Mouse (Mus musculus) CH12.LX (cell line): Measurements from ENCODE around the gene Gm6993. TPM values are rescaled to one million over a fixed set of nuclear protein-coding genes. Genes with fewer than 3 reads are reported as not detected.

Experiments used
- DNase-seq: peaks from one replicate; pipeline ENCODE4 v3.0.0-alpha.2; 2013; ENCODE audit errors: extremely low read depth
- H3K27ac ChIP-seq: 2 replicates; pipeline ENCODE4 v1.5.1; 2012; ENCODE audit warnings: low read depth, mild to moderate bottlenecking, control low read depth, moderate library complexity; ENCODE audit not compliant: insufficient read depth
- H3K27me3 ChIP-seq: replicated peaks from 2 replicates; pipeline ENCODE3; 2012; ENCODE audit warnings: inconsistent platforms
- H3K36me3 ChIP-seq, 2 experiments: replicated peaks in 1 of 2; 2 replicates each; pipeline versions ENCODE3 to v1.6.1; 2012; ENCODE audit warnings: inconsistent platforms in 1 of 2, low read length in 1 of 2, mild to moderate bottlenecking in 1 of 2, mixed read lengths in 1 of 2, moderate library complexity in 1 of 2; ENCODE audit not compliant: control insufficient read depth in 1 of 2, insufficient read depth in 1 of 2
- H3K4me1 ChIP-seq, 2 experiments: 2 replicates each; pipeline ENCODE4 v1.6.1; 2012; ENCODE audit warnings: inconsistent platforms in 1 of 2, moderate library complexity in 1 of 2; ENCODE audit not compliant: insufficient read depth in 2 of 2, control insufficient read depth in 1 of 2
- H3K4me2 ChIP-seq: 2 replicates; pipeline ENCODE4 v1.6.1; 2012; ENCODE audit warnings: low read depth, mild to moderate bottlenecking, control low read depth; ENCODE audit not compliant: poor library complexity, insufficient read depth, severe bottlenecking
- H3K4me3 ChIP-seq, 3 experiments: fragments of 150-350 bp in 1 of 3; sonication (generic) in 1 of 3; replicated peaks in 1 of 3; 2 replicates each; pipeline versions ENCODE3 to v1.5.1; 2011 to 2012; ENCODE audit warnings: low read depth in 2 of 3, low read length in 2 of 3, mild to moderate bottlenecking in 2 of 3, moderate library complexity in 2 of 3, control low read depth in 1 of 3, improper control_type of control experiment in 1 of 3, inconsistent platforms in 1 of 3, mixed read lengths in 1 of 3; ENCODE audit not compliant: poor library complexity in 1 of 3
- H3K79me2 ChIP-seq: replicated peaks from 2 replicates; pipeline ENCODE4 v1.6.1; 2012; ENCODE audit warnings: mild to moderate bottlenecking, moderate library complexity; ENCODE audit not compliant: control insufficient read depth, poor library complexity, insufficient read depth, severe bottlenecking; ENCODE audit errors: extremely low read depth
- H3K9ac ChIP-seq: 2 replicates; pipeline ENCODE4 v1.6.1; 2012; ENCODE audit warnings: low read depth, mild to moderate bottlenecking, control low read depth, moderate library complexity; ENCODE audit not compliant: insufficient read depth
- H3K9me3 ChIP-seq: replicated peaks from 2 replicates; pipeline ENCODE3; 2012; ENCODE audit warnings: low read length, inconsistent platforms, mixed read lengths
- BHLHE40 ChIP-seq: IDR thresholded peaks from 2 replicates; pipeline ENCODE4 v1.6.1; 2011; ENCODE audit warnings: mild to moderate bottlenecking, low read depth, low read length, improper control_type of control experiment
- CHD1 ChIP-seq: IDR thresholded peaks from 2 replicates; pipeline ENCODE4 v1.6.1; 2012; ENCODE audit warnings: low read depth, low read length, improper control_type of control experiment, inconsistent platforms
- CHD2 ChIP-seq: IDR thresholded peaks from 2 replicates; pipeline ENCODE4 v1.6.1; 2011; ENCODE audit warnings: low read length, improper control_type of control experiment
- CTCF ChIP-seq, 2 experiments: IDR thresholded peaks in 1 of 2; conservative IDR thresholded peaks in 1 of 2; 2 replicates each; pipeline ENCODE4 v1.5.1; 2011 to 2012; ENCODE audit warnings: low read depth in 2 of 2, low read length in 2 of 2, improper control_type of control experiment in 1 of 2, inconsistent platforms in 1 of 2, mild to moderate bottlenecking in 1 of 2, moderate library complexity in 1 of 2
- E2F4 ChIP-seq: IDR thresholded peaks from 2 replicates; pipeline ENCODE4 v1.6.1; 2011; ENCODE audit warnings: low read depth, low read length, improper control_type of control experiment; ENCODE audit not compliant: insufficient replicate concordance
- ELF1 ChIP-seq: IDR thresholded peaks from 2 replicates; pipeline ENCODE4 v1.6.1; 2014; ENCODE audit warnings: low read depth, mild to moderate bottlenecking, inconsistent platforms, low read length, improper control_type of control experiment
- GABPA ChIP-seq: IDR thresholded peaks from 2 replicates; pipeline ENCODE4 v1.6.1; 2012; ENCODE audit warnings: low read depth, low read length, improper control_type of control experiment, inconsistent platforms; ENCODE audit not compliant: insufficient replicate concordance
- HCFC1 ChIP-seq: IDR thresholded peaks from 2 replicates; pipeline ENCODE4 v1.6.1; 2012; ENCODE audit warnings: low read depth, mild to moderate bottlenecking, inconsistent platforms, low read length, improper control_type of control experiment
- KAT2A ChIP-seq: IDR thresholded peaks from 2 replicates; pipeline ENCODE4 v1.6.1; 2012; ENCODE audit warnings: low read length, improper control_type of control experiment, inconsistent platforms; ENCODE audit not compliant: insufficient replicate concordance
- MAFK ChIP-seq: IDR thresholded peaks from 2 replicates; pipeline ENCODE4 v1.6.1; 2011; ENCODE audit warnings: low read length, improper control_type of control experiment; ENCODE audit not compliant: insufficient replicate concordance
- MAX ChIP-seq: IDR thresholded peaks from 2 replicates; pipeline ENCODE4 v1.6.1; 2011; ENCODE audit warnings: low read length, improper control_type of control experiment
- MAZ ChIP-seq: IDR thresholded peaks from 2 replicates; pipeline ENCODE4 v1.6.1; 2012; ENCODE audit warnings: low read depth, mild to moderate bottlenecking, inconsistent platforms, low read length, improper control_type of control experiment, moderate library complexity
- MEF2A ChIP-seq: IDR thresholded peaks from 2 replicates; pipeline ENCODE4 v1.6.1; 2014; ENCODE audit warnings: low read depth, mild to moderate bottlenecking, inconsistent platforms, low read length, improper control_type of control experiment, borderline replicate concordance
- MYC ChIP-seq: IDR thresholded peaks from 2 replicates; pipeline ENCODE4 v1.6.1; 2011; ENCODE audit warnings: low read depth, mild to moderate bottlenecking, improper control_type of control experiment, low read length
- NRF1 ChIP-seq: IDR thresholded peaks from 2 replicates; pipeline ENCODE4 v1.6.1; 2014; ENCODE audit warnings: low read depth, mild to moderate bottlenecking, inconsistent platforms, low read length, improper control_type of control experiment, moderate library complexity
- POLR2A ChIP-seq: IDR thresholded peaks from 2 replicates; pipeline ENCODE4 v1.6.1; 2011; ENCODE audit warnings: low read depth, mild to moderate bottlenecking, improper control_type of control experiment, low read length
- RAD21 ChIP-seq: IDR thresholded peaks from 2 replicates; pipeline ENCODE4 v1.6.1; 2011; ENCODE audit warnings: low read depth, mild to moderate bottlenecking, low read length, improper control_type of control experiment, moderate library complexity
- RCOR1 ChIP-seq: conservative IDR thresholded peaks from 2 replicates; pipeline ENCODE4 v1.6.1; 2012; ENCODE audit warnings: low read depth, mild to moderate bottlenecking, inconsistent platforms, low read length, improper control_type of control experiment
- SIN3A ChIP-seq: IDR thresholded peaks from 2 replicates; pipeline ENCODE4 v1.6.1; 2012; ENCODE audit warnings: low read length, improper control_type of control experiment, inconsistent platforms
- TBP ChIP-seq: conservative IDR thresholded peaks from 2 replicates; pipeline ENCODE4 v1.6.1; 2011; ENCODE audit warnings: low read depth, low read length, improper control_type of control experiment
- TCF12 ChIP-seq: IDR thresholded peaks from 2 replicates; pipeline ENCODE4 v1.6.1; 2014; ENCODE audit warnings: low read depth, mild to moderate bottlenecking, inconsistent platforms, low read length, improper control_type of control experiment
- UBTF ChIP-seq: IDR thresholded peaks from 2 replicates; pipeline ENCODE4 v1.6.1; 2012; ENCODE audit warnings: low read depth, mild to moderate bottlenecking, inconsistent platforms, low read length, improper control_type of control experiment, moderate library complexity
- ZC3H11A ChIP-seq: IDR thresholded peaks from 2 replicates; pipeline ENCODE4 v1.6.1; 2012; ENCODE audit warnings: low read depth, mild to moderate bottlenecking, inconsistent platforms, low read length, improper control_type of control experiment
- ZKSCAN1 ChIP-seq: IDR thresholded peaks from 2 replicates; pipeline ENCODE4 v1.6.1; 2012; ENCODE audit warnings: low read depth, inconsistent platforms, low read length, improper control_type of control experiment, borderline replicate concordance
- ZNF384 ChIP-seq: IDR thresholded peaks from 2 replicates; pipeline ENCODE4 v1.6.1; 2012; ENCODE audit warnings: low read depth, low read length, improper control_type of control experiment, inconsistent platforms
- dilution Hi-C: fragments of 300-500 bp; cut with MboI; formaldehyde crosslinking; loops from 2 replicates; pipeline ENCODE4 v1.14.3; 2020; ENCODE audit warnings: low sequenced_read_pairs; ENCODE audit not compliant: extremely low pct_unique_long_range_greater_than_20kb, extremely low pct_ligation_motif_present
- in situ Hi-C: fragments of 300-500 bp; cut with MboI; formaldehyde crosslinking; loops from 3 replicates; pipeline ENCODE4 v1.14.3; 2019; ENCODE audit warnings: low sequenced_read_pairs, low pct_ligation_motif_present, low pct_unique_long_range_greater_than_20kb, mixed read lengths
- polyA plus RNA-seq: library from polyadenylated mRNA; unstranded; fragments of >175 nt; gene quantifications from 2 replicates; pipeline ENCODE4 v1.2.1, GENCODE M21; 2012; ENCODE audit warnings: low read depth; ENCODE audit not compliant: insufficient read length
- total RNA-seq, 2 experiments: library from RNA; depleted of rRNA; stranded (reverse); fragments of 300-350 nt in 1 of 2; fragments of >200 nt in 1 of 2; gene quantifications; 2 replicates each; pipeline ENCODE4 v1.2.3; 2012 to 2014

Gm6993 gene
- total and polyA plus RNA-seq, 3 experiments: not detected

DNA sequence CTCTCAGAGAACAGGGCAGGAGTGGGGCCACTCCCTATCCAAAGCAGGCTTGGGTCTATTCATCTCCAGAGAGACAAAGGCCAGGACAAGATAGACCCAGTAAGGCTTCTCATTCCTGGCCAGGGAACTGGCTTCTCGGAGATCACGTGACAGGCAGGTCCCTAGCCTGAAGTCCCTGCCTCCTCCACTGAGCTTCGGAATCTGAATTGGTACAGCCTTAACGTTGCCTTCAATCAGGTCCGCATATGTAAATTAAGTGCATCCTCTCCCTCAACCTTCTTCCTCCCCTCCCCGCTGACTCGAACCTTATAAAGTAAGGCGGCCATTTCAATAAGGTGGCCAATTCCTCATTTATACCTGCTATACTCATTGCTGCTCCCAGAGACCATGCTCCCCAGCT, 15.1 kb upstream of the Gm6993 start:
- no peaks in the 10 kb centered on the region for H3K4me1 ChIP-seq
- no peaks in the 10 kb centered on the region for H3K36me3 ChIP-seq
- DNase-seq: no peak
- in situ Hi-C loops: no loop called here
- H3K4me3 ChIP-seq: no peak overlapping the region
- no peak overlapping the region for H3K9ac ChIP-seq
- no peak overlapping the region for H3K4me2 ChIP-seq
- H3K79me2 ChIP-seq: no peaks in the 10 kb centered on the region
- TF ChIP-seq TCF12 (no peak), E2F4 (no peak), ELF1 (no peak), MAX (no peak), ZC3H11A (no peak)
- H3K27me3 ChIP-seq: no peaks in the 10 kb centered on the region
- dilution Hi-C loops: no loop called here
- no peaks in the 10 kb centered on the region for H3K9me3 ChIP-seq
- H3K27ac ChIP-seq: no peak overlapping the region

DNA sequence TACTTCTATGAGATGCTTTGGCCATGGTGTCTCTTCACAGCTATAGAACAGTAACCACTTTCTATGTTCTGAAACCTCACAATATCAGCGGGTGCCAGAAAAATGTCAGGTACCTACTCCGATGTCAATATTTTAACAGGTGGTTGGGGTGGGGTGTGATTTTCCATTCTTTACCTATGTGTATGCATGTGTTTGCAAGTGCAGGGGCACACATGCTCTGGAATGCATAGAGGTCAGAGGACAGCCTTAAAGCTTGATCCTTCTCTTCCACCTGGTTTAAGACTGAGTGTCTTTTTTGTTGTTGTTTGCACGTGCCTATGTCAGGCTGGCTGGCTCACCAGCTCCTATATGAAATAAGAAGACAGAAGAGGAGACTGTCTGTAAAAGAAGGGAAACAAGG, 13.4 kb upstream of the Gm6993 start:
- dilution Hi-C loops: no loop called here
- no peak for DNase-seq
- H3K9me3 ChIP-seq: no peaks in the 10 kb centered on the region
- no peak overlapping the region for H3K27ac ChIP-seq
- H3K4me1 ChIP-seq: no peaks in the 10 kb centered on the region
- no peaks in the 10 kb centered on the region for H3K27me3 ChIP-seq
- no peaks in the 10 kb centered on the region for H3K36me3 ChIP-seq
- no peak overlapping the region for H3K9ac ChIP-seq
- TF ChIP-seq SIN3A: no peak
- no peak for TF ChIP-seq TBP
- no peak for TF ChIP-seq ELF1
- TF ChIP-seq CTCF (conservative IDR thresholded peaks at IDR 0.05 in 1 of 2, IDR thresholded peaks at IDR 0.05 in 1 of 2; ENCODE audit: low read depth in 2 of 2, low read length in 2 of 2): no peak
- TF ChIP-seq POLR2A: no peak
- TF ChIP-seq ZNF384: no peak
- no peak for TF ChIP-seq CHD1
- no peak for TF ChIP-seq HCFC1
- no peak for TF ChIP-seq MYC
- no peak for TF ChIP-seq RCOR1
- no peak for TF ChIP-seq ZKSCAN1
- no peak for TF ChIP-seq UBTF
- TF ChIP-seq, all 38 proteins: peak for 0
- Histone ChIP-seq H3K4me3 (no peak overlapping the region), H3K4me2 (no peak overlapping the region), H3K79me2 (no peaks in the 10 kb centered on the region)
- in situ Hi-C loops: no loop called here

DNA sequence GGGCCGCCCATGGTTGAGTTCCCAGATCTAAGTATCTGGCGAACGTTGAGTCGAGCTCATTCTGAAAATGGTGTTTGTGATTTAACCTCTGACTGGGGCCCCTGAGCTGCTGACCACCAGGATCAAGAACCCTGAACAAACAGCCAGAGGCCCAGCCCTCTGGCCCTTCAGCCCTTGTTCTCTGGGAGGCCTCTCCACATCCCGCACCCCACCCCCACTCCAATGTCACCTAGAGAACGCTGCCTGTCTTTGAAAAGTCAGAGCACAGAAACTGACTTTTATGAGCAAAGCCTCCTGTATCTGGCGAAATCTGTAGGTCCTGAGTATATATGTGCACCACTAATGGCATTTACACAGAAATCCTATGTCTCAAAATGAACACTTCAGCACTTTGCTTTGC, 11.7 kb upstream of the Gm6993 start:
- no peak for DNase-seq
- H3K27me3 ChIP-seq: no peaks in the 10 kb centered on the region
- no peaks in the 10 kb centered on the region for H3K36me3 ChIP-seq
- no peak overlapping the region for H3K4me3 ChIP-seq
- no peak overlapping the region for H3K27ac ChIP-seq
- in situ Hi-C loops: no loop called here
- no peak overlapping the region for H3K4me2 ChIP-seq
- H3K9me3 ChIP-seq: no peaks in the 10 kb centered on the region
- H3K9ac ChIP-seq: no peak overlapping the region
- H3K79me2 ChIP-seq: no peaks in the 10 kb centered on the region
- H3K4me1 ChIP-seq: no peaks in the 10 kb centered on the region
- dilution Hi-C loops: no loop called here
- TF ChIP-seq BHLHE40: no peak
- no peak for TF ChIP-seq MEF2A
- no peak for TF ChIP-seq RAD21
- TF ChIP-seq MYC: no peak
- TF ChIP-seq GABPA: no peak
- TF ChIP-seq TBP: no peak
- no peak for TF ChIP-seq POLR2A
- no peak for TF ChIP-seq ZKSCAN1
- no peak for TF ChIP-seq MAFK
- TF ChIP-seq CHD1: no peak
- TF ChIP-seq CHD2: no peak
- no peak for TF ChIP-seq KAT2A
- no peak for TF ChIP-seq NRF1
- no peak for TF ChIP-seq HCFC1
- no peak for TF ChIP-seq MAZ
- no peak for TF ChIP-seq MAX
